Mouse (Mus musculus): ENCODE measurements around the gene Ubtd2.

DNA sequence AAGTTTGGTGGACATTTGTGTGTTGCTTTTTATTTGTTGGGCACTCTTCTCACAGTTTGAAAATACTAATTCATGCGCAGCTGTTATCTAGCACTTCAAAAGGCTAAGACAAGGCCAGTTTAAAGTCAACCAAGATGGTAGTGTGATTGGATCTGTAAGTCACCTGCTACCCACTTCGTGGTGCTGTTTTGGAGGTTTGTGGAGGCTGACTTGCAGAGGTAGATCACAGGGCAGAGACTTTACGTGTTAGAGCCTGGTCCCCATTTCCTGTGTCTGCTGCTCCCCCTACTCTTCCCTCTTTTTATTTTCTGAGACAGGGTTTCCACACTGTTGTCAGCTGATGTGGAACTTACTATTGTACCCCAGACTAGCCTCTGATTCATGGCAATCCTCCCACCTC is 19.6 kb downstream of the Ubtd2 start:
- TF ChIP-seq POLR2A (IDR thresholded peaks at IDR 0.05; ENCODE audit: insufficient read depth, low read depth, low read length), result no peak
- TF ChIP-seq CTCF (IDR thresholded peaks at IDR 0.05; ENCODE audit: insufficient read depth, low read depth, low read length), result no peak
